Comparison of ENCODE assay signal across 24 mouse cellular contexts in the genomic region with DNA sequence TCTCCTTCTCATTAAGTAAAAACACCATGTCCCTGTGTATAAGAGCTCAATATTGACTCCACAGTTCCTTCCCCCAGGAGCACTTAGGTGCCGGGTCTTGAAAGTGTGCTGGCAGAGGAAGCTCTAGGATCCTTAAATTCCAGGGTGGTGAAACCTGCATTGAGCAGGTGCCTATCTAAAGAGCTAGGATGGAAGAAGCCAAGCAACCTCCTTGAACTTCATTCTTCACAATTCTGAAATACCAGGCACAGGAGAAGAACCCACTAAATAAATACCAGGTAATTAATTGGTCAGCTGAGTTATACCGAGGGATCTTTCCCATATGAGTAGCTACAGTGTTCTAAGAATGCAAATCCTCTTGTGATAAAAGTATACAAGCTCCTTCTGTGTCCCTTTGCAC.
"Had no signal": no experiment of that assay in that cellular context is flagged by ENCODE, and none has a peak within 500 bp of the region (broad histone marks: within the 10 kb centered on the region; RNA-seq: fewer than 3 reads in every experiment).

No protein-coding gene starts in this region.

- DNase-seq: gastrocnemius, adult 2 months; gastrocnemius, postnatal 10 days; gastrocnemius, postnatal 25 days; heart, adult 18-20 months; heart, postnatal 14 days; heart, postnatal 36 days; kidney, adult 11 months; kidney, adult 2 months; kidney, adult 9 months; kidney, postnatal 10 days; kidney, postnatal 25 days; kidney, postnatal 4 days had no signal

- H3K4me1 ChIP-seq: limb, embryonic 10.5 days; limb, embryonic 12.5 days had no signal

- H3K9ac ChIP-seq: heart, embryonic 13.5 days; heart, embryonic 15.5 days; hindbrain, embryonic 13.5 days; hindbrain, embryonic 15.5 days; limb, embryonic 12.5 days had no signal

- H3K4me2 ChIP-seq: heart, embryonic 13.5 days; heart, embryonic 15.5 days; hindbrain, embryonic 13.5 days; hindbrain, embryonic 15.5 days; limb, embryonic 12.5 days had no signal

- H3K27ac ChIP-seq: gastrocnemius, adult 2 months; heart, embryonic 10.5 days; heart, embryonic 13.5 days; heart, embryonic 15.5 days; hindbrain, embryonic 15.5 days; hindbrain, postnatal 0 days; layer of hippocampus, adult 2 months; left cerebral cortex, adult 2 months; limb, embryonic 10.5 days; limb, embryonic 12.5 days had no signal

- H3K4me3 ChIP-seq: gastrocnemius, adult 2 months; heart, embryonic 10.5 days; heart, embryonic 13.5 days; heart, embryonic 15.5 days; hindbrain, embryonic 13.5 days; hindbrain, embryonic 15.5 days; layer of hippocampus, adult 2 months; left cerebral cortex, adult 2 months; limb, embryonic 10.5 days; limb, embryonic 12.5 days had no signal

- H3K36me3 ChIP-seq: heart, embryonic 10.5 days; heart, embryonic 13.5 days; heart, embryonic 15.5 days; hindbrain, embryonic 13.5 days; hindbrain, embryonic 15.5 days; limb, embryonic 10.5 days; limb, embryonic 12.5 days had no signal

- H3K27me3 ChIP-seq: heart, embryonic 13.5 days; heart, embryonic 15.5 days; hindbrain, embryonic 13.5 days; hindbrain, embryonic 15.5 days; limb, embryonic 12.5 days had no signal

- H3K9me3 ChIP-seq: heart, embryonic 10.5 days; heart, embryonic 13.5 days; heart, embryonic 15.5 days; hindbrain, embryonic 13.5 days; hindbrain, embryonic 15.5 days; limb, embryonic 10.5 days; limb, embryonic 12.5 days had no signal

- ATAC-seq: forebrain, embryonic 16.5 days; hindbrain, postnatal 0 days; intestine, embryonic 16.5 days had no signal
